Mouse (Mus musculus) cerebellum, adult 9-10 months (tissue): ENCODE measurements around the gene Traf4.
"Not testable (repeated sequence)": the region's sequence is repeated elsewhere in the genome, so short reads cannot be mapped to it uniquely, and the experiment has no call there.

ENCODE experiments used
- DNase-seq: peaks from one replicate; pipeline ENCODE4 v3.0.0; 2022

Gene Traf4

DNA sequence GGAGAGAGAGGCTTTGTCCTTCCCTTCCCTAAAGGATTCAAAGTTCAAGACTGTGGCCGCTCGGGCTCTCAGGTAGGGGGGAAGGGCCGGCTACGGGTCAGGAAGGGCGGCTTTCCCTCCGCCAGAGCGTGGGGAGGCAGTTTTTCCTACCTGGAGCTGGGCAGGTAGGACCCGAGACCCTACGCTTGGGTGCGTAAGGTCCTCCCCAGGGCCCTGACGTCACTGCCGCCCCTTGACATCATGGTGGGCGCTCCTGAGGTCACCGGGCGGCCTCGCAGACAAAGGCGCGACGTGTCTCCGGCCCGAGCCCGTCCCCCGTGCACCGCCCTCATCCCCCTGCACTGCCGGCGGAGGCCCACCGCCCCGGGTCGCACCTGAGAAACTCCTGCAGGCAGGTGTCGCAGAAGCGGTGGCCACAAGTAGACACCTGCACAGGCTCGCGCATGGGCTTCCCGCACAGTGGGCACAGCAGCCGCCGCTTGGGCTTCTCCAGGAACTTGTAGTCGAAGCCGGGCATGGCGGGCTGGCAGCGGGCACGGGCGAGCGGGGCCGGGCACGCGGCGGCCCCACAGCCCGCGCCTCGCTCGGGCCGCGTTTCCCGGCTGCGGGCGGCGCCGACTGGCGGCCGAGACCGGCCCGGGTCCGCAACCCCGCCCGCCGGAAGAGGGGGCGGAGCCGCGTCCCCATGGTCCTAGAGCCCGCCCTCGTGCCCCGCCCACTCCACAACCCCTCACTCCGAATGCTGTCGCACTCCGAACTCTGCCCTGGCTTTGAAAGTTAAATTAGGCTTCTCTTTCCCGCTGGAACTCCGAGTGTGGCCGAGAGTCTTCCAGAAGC lies at the start of gene Traf4:
TSS of gene Traf4 (minus strand) at position 666 of the 837 bp plus-strand sequence.
- DNase-seq, result peak; percentile 51

DNA sequence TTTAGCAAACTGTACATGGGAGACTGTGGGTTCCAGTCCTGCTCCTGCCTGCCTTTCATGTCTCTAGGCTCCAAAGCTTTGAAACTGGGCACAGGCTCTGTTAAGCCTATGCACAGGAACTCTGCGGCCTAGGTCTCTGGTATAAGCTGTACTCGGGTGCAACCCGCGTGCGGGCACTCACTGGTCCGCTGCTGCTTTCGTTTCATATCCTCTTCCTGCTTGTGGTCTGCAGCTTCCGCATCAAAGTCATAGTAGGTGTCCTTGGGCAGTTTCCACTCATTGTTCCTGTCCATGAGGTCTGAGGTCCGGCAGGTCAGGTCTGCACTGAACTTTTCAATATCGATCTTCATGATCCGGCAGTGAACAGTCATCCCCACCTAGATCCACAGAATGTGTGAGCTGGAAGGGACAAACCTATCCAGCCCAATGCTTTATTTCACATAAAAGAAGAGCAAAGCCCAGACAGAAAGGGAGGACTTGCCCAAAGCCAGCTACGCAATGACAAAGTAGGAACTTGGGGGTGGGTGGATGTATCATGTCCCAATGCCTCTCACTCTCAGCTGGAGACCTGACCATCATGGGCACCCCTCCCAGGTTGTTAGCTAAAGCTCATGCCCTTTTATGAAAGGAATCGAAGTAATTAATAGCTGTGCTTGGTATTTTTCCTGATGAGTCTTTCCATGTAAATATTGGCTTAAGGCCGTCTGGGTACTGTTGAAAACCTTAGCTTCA lies 47.9 kb upstream of the Traf4 start:
- no peak for DNase-seq

DNA sequence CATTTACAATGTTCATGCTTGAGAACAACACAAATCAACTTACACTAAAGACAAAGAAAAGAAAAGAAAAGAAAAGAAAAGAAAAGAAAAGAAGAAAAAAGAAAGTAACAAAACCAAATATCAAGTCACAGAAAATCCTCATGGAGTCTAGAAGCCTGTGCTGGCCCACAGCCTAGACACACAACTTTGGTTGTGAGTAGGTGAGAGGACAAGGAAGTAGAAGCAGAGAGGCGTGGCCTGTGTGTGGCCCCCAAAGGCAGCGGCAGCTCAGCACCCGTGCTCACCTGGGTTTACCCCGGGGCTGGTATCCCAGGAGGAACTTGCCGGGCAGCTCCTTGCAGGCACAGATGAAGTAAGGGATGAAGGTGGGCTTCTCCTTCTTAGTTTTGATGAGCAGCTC lies 46.1 kb upstream of the Traf4 start:
- no peak for DNase-seq

- DNase-seq, result no peak
These were observed 45.2 kb upstream of the Traf4 start for GRCm38 (mm10) chr11:78210615-78211014.

DNA sequence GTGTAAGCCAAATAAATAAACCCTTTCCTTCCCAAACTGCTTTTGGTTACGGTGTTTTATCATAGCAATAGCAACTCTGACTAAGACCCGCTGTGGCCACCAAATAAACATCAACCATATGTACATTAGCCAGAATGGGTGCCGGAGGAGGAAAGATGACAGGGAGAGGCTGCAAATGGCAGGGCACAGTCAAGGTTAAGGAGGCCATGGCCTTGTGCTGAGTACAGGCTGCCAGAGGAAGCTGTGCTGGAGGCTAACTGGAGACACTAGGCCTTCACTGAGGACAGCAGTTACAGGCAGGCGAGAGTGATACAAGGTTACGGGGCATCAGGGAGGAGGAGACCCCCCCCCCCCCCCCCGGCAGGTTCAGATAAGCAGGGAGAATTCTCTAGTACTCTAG lies 44.5 kb upstream of the Traf4 start:
- no peak for DNase-seq

GRCm38 (mm10) chr11:78207190-78207589 lies 41.8 kb upstream of the Traf4 start:
- DNase-seq, result no peak

DNA sequence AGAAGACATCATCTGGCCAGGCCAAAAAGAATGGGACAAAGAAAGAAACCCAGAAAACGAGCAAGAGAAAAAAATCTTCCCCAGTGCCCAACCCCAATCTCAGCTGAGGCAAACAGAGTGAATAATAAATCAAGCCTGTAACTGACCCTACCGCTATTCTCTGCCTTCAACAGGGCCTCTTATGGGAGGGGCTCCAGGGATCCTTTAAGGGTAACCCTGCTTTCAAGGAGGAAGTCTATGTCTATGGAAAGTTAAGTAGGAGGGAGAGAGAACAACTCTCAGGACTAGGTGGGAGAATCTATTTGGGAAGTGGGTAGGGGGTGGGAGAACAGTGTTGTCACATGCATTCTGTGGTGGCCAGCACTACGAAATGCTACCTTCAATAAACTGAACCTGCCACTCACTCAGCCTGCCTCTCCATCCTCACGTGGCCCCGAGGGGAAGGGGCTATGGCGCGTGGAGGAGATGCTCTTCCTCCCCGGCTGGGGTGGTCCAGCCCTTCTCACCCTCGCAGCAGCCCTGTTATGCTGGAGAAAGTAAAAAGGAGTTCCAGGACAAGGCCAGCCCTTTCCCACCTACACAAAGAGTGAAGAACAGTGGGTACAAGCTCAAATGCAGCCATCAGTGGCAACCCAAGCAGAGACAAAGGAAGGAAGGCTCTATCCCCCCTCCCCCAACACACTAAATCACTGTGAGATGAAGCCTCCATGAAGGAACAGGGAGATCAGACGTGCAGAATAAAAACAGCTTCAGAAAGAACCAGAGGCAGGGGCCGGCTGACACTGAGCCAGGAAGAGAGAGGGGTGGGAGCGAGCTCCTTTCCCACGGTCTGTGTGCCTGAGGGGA lies 40.2 kb upstream of the Traf4 start:
- DNase-seq, result no peak

GRCm38 (mm10) chr11:78204287-78204686 lies 38.9 kb upstream of the Traf4 start:
- DNase-seq, result no peak

DNA sequence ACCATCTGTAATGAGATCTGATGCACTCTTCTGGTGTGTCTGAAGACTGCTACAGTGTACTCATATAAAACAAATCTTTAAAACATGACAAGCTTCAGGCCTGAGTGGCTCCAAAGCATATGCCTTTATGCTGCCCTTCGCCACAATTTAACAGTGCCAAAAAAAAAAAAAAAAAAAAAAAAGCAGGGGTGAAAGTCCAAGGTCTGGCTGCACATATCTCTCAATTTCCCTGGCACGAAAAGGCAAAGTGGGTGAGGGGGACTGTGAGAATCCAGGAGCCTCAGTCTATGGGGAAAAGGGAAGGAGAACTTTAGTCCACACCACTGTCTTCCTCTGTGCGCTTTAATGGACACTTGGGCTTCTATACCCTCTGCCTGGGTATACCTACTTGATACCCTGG lies 37.0 kb upstream of the Traf4 start:
- DNase-seq, result no peak

- no peak for DNase-seq
These were observed 29.9 kb upstream of the Traf4 start for GRCm38 (mm10) chr11:78195101-78195863.

DNA sequence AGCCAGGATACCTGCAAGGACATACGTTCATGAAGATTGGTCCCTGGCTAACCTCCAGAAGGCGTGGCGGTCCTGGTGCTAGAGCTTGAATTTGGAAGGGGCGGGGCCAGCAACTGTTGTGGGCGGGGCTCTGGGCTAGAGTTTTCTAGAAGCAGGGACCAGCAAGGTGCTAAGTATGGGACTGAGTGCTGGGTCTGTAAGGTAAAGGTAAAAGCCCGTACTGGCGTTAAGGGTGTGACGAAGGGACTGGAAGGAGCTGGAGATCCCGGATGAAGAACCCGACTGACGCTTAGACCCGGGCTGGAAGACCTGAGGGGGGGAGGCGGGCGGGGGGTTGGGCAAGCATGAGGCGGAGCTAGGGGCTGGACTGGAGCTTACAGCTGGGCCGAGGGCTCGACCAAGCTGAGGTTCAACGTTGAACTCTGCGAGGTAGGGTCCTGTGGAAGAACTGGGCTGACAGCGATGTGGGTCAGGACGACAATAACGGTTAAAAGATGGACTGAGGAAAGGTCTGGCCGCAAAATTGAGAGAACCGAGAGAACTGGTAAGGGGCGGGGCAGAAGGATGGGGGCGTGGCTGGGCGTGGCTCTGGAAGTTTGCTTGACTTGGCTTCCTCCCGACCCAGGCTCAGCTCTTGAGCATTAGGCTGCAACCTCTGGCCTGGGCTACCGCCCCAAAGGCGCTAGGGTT lies 29.2 kb upstream of the Traf4 start:
- DNase-seq, result no peak

DNA sequence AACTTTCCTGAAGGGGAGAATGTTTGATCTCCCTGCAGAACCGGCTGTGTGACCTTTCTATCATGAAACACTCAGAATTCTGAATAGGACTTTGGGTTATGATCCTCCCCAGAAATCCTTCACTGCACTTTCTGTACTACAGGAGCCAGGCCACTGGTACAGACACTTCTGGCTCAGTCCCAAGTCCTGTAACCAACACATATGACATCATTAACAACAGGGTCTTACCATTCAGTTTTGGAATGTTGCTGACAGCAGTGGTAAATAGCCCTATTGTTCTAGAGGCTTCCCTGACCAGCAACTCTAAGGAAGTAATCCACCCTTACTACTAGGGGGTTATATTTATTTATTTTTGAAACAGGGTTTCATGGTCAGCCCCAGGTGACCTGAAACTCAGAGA lies 27.7 kb upstream of the Traf4 start, which contains the start of gene Proca1:
TSS of gene Proca1 (plus strand) at position 280 of the 400 bp plus-strand sequence.
- no peak for DNase-seq

- no peak for DNase-seq
These were observed 24.7 kb upstream of the Traf4 start for GRCm38 (mm10) chr11:78190041-78190440.

DNA sequence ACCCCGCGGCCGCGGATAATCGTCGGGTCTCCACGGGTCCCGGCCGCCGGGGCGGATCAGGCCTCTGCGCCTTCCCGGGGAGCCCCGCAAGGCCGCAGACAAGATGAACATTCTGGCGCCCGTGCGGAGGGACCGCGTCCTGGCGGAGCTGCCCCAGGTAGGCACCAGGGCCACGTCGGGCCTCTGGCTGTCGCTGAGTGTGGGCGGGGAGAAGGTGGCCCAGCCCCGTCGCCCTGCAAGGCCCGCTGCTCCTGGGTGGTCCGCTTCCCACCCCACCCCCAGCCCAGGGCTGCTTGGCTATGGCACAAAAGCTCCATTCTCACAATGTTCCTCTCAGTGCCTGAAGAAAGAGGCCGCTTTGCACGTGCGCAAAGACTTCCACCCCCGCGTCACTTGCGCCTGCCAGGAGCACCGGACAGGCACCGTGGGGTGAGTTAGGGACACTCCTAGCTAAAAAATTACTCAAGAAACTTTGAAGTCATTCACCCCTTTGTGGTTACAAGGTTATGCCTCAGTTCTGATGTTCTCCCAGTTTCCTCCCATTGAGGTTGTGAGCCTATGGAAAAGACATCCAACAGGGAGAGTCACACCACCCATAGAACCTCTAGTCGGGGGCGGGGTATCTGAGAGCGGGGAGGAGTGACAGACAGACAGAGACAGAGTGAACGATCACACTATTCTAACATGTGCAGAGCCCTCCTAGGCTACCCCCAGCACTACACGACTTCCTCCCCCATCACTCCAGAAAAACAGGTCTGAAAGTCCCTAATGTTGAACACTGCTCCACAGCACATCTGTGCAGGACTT lies 24.0 kb upstream of the Traf4 start:
- no peak for DNase-seq

- no peak for DNase-seq
These were observed 23.2 kb upstream of the Traf4 start, which contains the start of gene Rab34 for GRCm38 (mm10) chr11:78188331-78189233. Gene Rab34 (plus strand): TSS chr11:78188430.

- not testable (repeated sequence) for DNase-seq
These were observed 19.3 kb upstream of the Traf4 start for GRCm38 (mm10) chr11:78184702-78185101.

DNA sequence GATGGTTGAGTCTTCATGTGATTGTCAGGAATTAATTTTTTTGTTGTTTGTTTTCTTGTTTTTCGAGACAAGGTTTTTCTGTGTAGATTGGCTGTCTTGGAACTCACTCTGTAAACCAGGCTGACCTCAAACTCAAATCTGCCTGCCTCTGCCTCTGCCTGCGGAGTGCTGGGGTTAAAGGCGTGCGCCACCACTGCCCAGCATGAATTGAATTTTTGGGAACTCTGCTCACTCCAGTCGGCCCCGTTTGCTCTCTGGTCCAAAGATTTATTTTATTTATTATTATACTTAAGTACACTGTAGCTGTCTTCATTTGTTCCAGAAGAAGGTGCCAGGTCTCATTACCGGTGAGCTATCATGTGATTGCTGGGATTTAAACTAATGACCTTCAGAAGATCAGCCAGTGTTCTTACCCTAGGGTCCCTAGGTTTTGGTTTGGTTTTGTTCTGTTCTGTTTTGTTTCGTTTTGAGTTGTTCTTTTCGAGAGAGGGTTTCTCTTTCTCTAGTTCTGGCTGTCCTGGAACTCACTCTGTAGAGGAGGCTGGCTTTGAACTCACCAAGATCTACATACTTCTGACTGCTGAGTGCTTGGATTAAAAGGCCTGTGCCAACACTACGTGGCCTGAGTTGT lies 18.6 kb upstream of the Traf4 start:
- no peak for DNase-seq

GRCm38 (mm10) chr11:78182961-78183844 lies 17.8 kb upstream of the Traf4 start, which contains the start of gene Rpl23a:
Gene Rpl23a (minus strand): TSS chr11:78183584.
- peak; percentile 97 for DNase-seq
